Mouse (Mus musculus): ENCODE measurements around the gene Wdr25.

Wdr25 gene

GRCm38 (mm10) chr12:108934231-108934630, 40.8 kb downstream of the Wdr25 start:
- no peak for DNase-seq (ENCODE audit: low read depth, low spot score)

- DNase-seq (ENCODE audit: low read depth, low spot score) = no peak
These were observed 43.4 kb downstream of the Wdr25 start for GRCm38 (mm10) chr12:108936834-108937233.

- no peak for DNase-seq (ENCODE audit: low read depth, low spot score)
These were observed 44.1 kb downstream of the Wdr25 start for GRCm38 (mm10) chr12:108937506-108937905.

GRCm38 (mm10) chr12:108938844-108939243, 45.4 kb downstream of the Wdr25 start:
- DNase-seq (ENCODE audit: low read depth, low spot score) = no peak

- DNase-seq (ENCODE audit: low read depth, low spot score) = no peak
These were observed 45.9 kb downstream of the Wdr25 start for GRCm38 (mm10) chr12:108939317-108939716.

GRCm38 (mm10) chr12:108940255-108940654, 46.8 kb downstream of the Wdr25 start:
- DNase-seq (ENCODE audit: low read depth, low spot score) = no peak

- no peak for DNase-seq (ENCODE audit: low read depth, low spot score)
These were observed 47.9 kb downstream of the Wdr25 start for GRCm38 (mm10) chr12:108941282-108941681.

GRCm38 (mm10) chr12:108942203-108942923, 48.9 kb downstream of the Wdr25 start:
- no peak for DNase-seq (ENCODE audit: low read depth, low spot score)

- no peak for DNase-seq (ENCODE audit: low read depth, low spot score)
These were observed 59.6 kb downstream of the Wdr25 start for GRCm38 (mm10) chr12:108953011-108953550.

GRCm38 (mm10) chr12:108953838-108954237, 60.4 kb downstream of the Wdr25 start:
- no peak for DNase-seq (ENCODE audit: low read depth, low spot score)

GRCm38 (mm10) chr12:108954456-108954855, 61.0 kb downstream of the Wdr25 start:
- DNase-seq (ENCODE audit: low read depth, low spot score) = no peak

- DNase-seq (ENCODE audit: low read depth, low spot score) = no peak
These were observed 65.1 kb downstream of the Wdr25 start for GRCm38 (mm10) chr12:108958483-108958882.

GRCm38 (mm10) chr12:108958991-108959638, 65.7 kb downstream of the Wdr25 start:
- DNase-seq (ENCODE audit: low read depth, low spot score) = no peak

- no peak for DNase-seq (ENCODE audit: low read depth, low spot score)
These were observed 66.3 kb downstream of the Wdr25 start for GRCm38 (mm10) chr12:108959639-108960219.

- peak; percentile 46 for DNase-seq (ENCODE audit: low read depth, low spot score)
These were observed 66.8 kb downstream of the Wdr25 start for GRCm38 (mm10) chr12:108960225-108960624.

GRCm38 (mm10) chr12:108967631-108968030, 74.2 kb downstream of the Wdr25 start:
- no peak for DNase-seq (ENCODE audit: low read depth, low spot score)

- no peak for DNase-seq (ENCODE audit: low read depth, low spot score)
These were observed 74.6 kb downstream of the Wdr25 start for GRCm38 (mm10) chr12:108968031-108968430.

GRCm38 (mm10) chr12:108971446-108971845, 78.0 kb downstream of the Wdr25 start:
- DNase-seq (ENCODE audit: low read depth, low spot score) = no peak

GRCm38 (mm10) chr12:108972234-108972633, 78.8 kb downstream of the Wdr25 start:
- no peak for DNase-seq (ENCODE audit: low read depth, low spot score)

- DNase-seq (ENCODE audit: low read depth, low spot score) = no peak
These were observed 86.5 kb downstream of the Wdr25 start for GRCm38 (mm10) chr12:108979977-108980376.

GRCm38 (mm10) chr12:108981941-108982683, 88.7 kb downstream of the Wdr25 start:
- DNase-seq (ENCODE audit: low read depth, low spot score) = no peak

GRCm38 (mm10) chr12:108982684-108982960, 89.2 kb downstream of the Wdr25 start:
- DNase-seq (ENCODE audit: low read depth, low spot score) = no peak
